ENCODE assay signal across 8 mouse cellular contexts in genomic region chr11:74526180-74527158, GRCm38 (mm10).
DNase-seq lines count a peak whose midpoint lies in the region; ATAC-seq and TF ChIP-seq lines count a peak whose summit lies in the region.

No protein-coding gene starts in this region.

- 17% methylated on average over 18 of the region's 18 CpGs for WGBS in hindbrain, postnatal 0 days
- 22% methylated on average over 18 of the region's 18 CpGs for WGBS in neural tube, embryonic 15.5 days

- no peak for DNase-seq in testis, postnatal 14 days (ENCODE audit: low spot score)
- peak; percentile 57 for DNase-seq in brain, embryonic 14.5 days (ENCODE audit: low read depth)
- DNase-seq in gastrocnemius, adult 18-20 months (ENCODE audit: low spot score): peak; percentile 32
- DNase-seq in hindbrain, postnatal 0 days (ENCODE audit: low spot score): peak; percentile 67
- peak; percentile 65 for DNase-seq in liver
- DNase-seq in layer of hippocampus, adult 9-11 months: no peak

- no peak overlapping the region for H3K27ac ChIP-seq in testis, adult 2 months (ENCODE audit: control insufficient read depth, insufficient read depth, low read depth, low read length)
- H3K27ac ChIP-seq in hindbrain, postnatal 0 days: no peak overlapping the region
- no peak overlapping the region for H3K27ac ChIP-seq in neural tube, embryonic 15.5 days (replicated peaks)

- peaks cover 8% of the 10 kb centered on the region for H3K4me1 ChIP-seq in testis, adult 2 months (ENCODE audit: control insufficient read depth, insufficient read depth, low read length)
- peaks cover 11% of the 10 kb centered on the region; the same call in 1 of the 2 replicates for H3K4me1 ChIP-seq in hindbrain, postnatal 0 days (ENCODE audit: insufficient read depth, low read length)
- H3K4me1 ChIP-seq in neural tube, embryonic 15.5 days: peaks cover 37% of the 10 kb centered on the region

- H3K9me3 ChIP-seq in hindbrain, postnatal 0 days (ENCODE audit: low read length): no peaks in the 10 kb centered on the region
- H3K9me3 ChIP-seq in neural tube, embryonic 15.5 days (replicated peaks): no peaks in the 10 kb centered on the region

- no peak for TF ChIP-seq POLR2A in testis, adult 2 months (IDR thresholded peaks at IDR 0.05; ENCODE audit: control insufficient read depth, low read depth, low read length)
- no peak for TF ChIP-seq POLR2A in brain, embryonic 14.5 days (IDR thresholded peaks at IDR 0.05; ENCODE audit: borderline replicate concordance, extremely low read depth, insufficient read depth, insufficient read length, poor library complexity, severe bottlenecking)

- peak; percentile 64; the same call in 1 of the 2 replicates for TF ChIP-seq CTCF in testis, adult 2 months (IDR thresholded peaks at IDR 0.05; ENCODE audit: control insufficient read depth, insufficient read depth, insufficient replicate concordance, low read depth, low read length)
- TF ChIP-seq CTCF in brain, embryonic 14.5 days (IDR thresholded peaks at IDR 0.05; ENCODE audit: borderline replicate concordance, extremely low read depth, insufficient read depth, insufficient read length): peak; percentile 65; the same call in 1 of the 2 replicates
- TF ChIP-seq CTCF in hindbrain, postnatal 0 days (IDR thresholded peaks at IDR 0.05; ENCODE audit: low read depth): peak; percentile 75

- H3K27me3 ChIP-seq in testis, adult 2 months (ENCODE audit: control insufficient read depth, insufficient read depth, low read length): no peaks in the 10 kb centered on the region
- no peaks in the 10 kb centered on the region for H3K27me3 ChIP-seq in hindbrain, postnatal 0 days (ENCODE audit: insufficient read depth, low read length)
- H3K27me3 ChIP-seq in neural tube, embryonic 15.5 days (replicated peaks): peaks cover 4% of the 10 kb centered on the region; the same call in 1 of the 2 replicates

- H3K36me3 ChIP-seq in testis, adult 2 months (ENCODE audit: control insufficient read depth, insufficient read depth, low read length): no peaks in the 10 kb centered on the region
- H3K36me3 ChIP-seq in hindbrain, postnatal 0 days (ENCODE audit: insufficient read depth, low read length): no peaks in the 10 kb centered on the region
- no peaks in the 10 kb centered on the region for H3K36me3 ChIP-seq in neural tube, embryonic 15.5 days

- no peak overlapping the region for H3K4me3 ChIP-seq in testis, adult 2 months (ENCODE audit: control insufficient read depth, low read depth, low read length)
- H3K4me3 ChIP-seq in hindbrain, postnatal 0 days (ENCODE audit: low read length): no peak overlapping the region
- no peak overlapping the region for H3K4me3 ChIP-seq in neural tube, embryonic 15.5 days (replicated peaks)

- no peak overlapping the region; the same call in 1 of the 2 replicates for H3K9ac ChIP-seq in hindbrain, postnatal 0 days (replicated peaks; ENCODE audit: low read length)
- H3K9ac ChIP-seq in neural tube, embryonic 15.5 days (replicated peaks): no peak overlapping the region

- H3K4me2 ChIP-seq in hindbrain, postnatal 0 days (ENCODE audit: low read depth, low read length): peak overlapping the region; percentile 46
- peak overlapping the region; percentile 34 for H3K4me2 ChIP-seq in neural tube, embryonic 15.5 days

- ATAC-seq in hindbrain, postnatal 0 days: peak; percentile 31; the same call in 1 of the 2 replicates
- ATAC-seq in neural tube, embryonic 15.5 days (ENCODE audit: low FRiP score): no peak

Comparison
In these comparisons a context has a peak if more than half of its experiments do, and no peak if none do; other contexts are left out.
1. DNase-seq: peak in brain, embryonic 14.5 days (single experiment), gastrocnemius, adult 18-20 months (single experiment), hindbrain, postnatal 0 days (single experiment) and liver (single experiment); none in testis, postnatal 14 days (single experiment) and layer of hippocampus, adult 9-11 months (single experiment).
2. Peak in every context shown above with its lines, with median percentiles within 50 percentile points of each other: CTCF ChIP-seq.